Mouse (Mus musculus) retina, postnatal 7 days (tissue): ENCODE results near the gene Iqschfp.

Source experiments
- DNase-seq: peaks from one replicate; pipeline ENCODE4 v3.0.0-alpha.2; 2012; ENCODE audit warnings: low read depth, low spot score

The Iqschfp gene

GRCm38 (mm10) chr3:68434435-68434834 lies 542.4 kb downstream of the Iqschfp start:
- DNase-seq, result no peak

- DNase-seq, result no peak
These were observed 542.9 kb downstream of the Iqschfp start for GRCm38 (mm10) chr3:68434897-68435296.

- no peak for DNase-seq
These were observed 556.4 kb downstream of the Iqschfp start for GRCm38 (mm10) chr3:68448480-68448879.

- no peak for DNase-seq
These were observed 559.6 kb downstream of the Iqschfp start for GRCm38 (mm10) chr3:68451634-68452033.

GRCm38 (mm10) chr3:68453266-68453665 lies 561.2 kb downstream of the Iqschfp start:
- no peak for DNase-seq

GRCm38 (mm10) chr3:68453719-68454455 lies 561.9 kb downstream of the Iqschfp start:
- DNase-seq, result no peak

- DNase-seq, result no peak
These were observed 574.6 kb downstream of the Iqschfp start for GRCm38 (mm10) chr3:68466643-68467042.

DNA sequence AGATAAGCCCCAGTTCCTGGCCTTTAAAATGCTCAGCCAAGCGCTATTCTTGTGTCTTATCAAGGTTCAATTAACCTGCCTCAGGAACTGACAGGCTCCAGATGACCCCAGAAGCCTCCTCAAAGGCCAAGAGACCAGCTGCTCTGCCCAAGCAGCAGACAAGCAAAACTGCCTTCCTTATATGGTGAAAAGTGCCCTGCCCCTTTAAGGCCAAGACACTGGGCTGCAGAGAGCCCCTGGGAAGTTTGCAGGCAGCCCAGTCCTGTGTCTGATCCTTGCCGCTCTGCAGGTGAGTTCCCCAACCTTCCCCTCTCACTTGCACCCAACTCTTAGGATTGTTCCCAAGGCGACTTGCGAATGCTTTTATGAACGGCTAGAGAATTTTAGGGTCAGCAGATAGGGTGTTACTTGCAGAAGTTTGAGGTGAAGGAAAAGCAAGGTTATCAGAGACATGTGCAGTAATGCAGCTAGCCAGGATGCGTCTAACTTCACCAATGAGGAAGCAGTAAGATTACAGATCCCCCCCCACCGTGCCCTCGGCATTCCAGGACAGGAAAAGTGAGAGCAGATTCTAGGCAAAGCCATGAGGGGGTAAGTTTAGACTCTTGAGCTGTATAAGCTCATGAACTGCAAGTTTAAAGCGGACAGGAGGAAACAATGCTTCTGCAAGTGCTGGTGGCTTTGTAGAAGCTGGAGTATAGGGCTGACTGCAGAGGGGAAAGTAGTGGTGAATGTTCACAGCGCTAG lies 576.1 kb downstream of the Iqschfp start:
- no peak for DNase-seq

DNA sequence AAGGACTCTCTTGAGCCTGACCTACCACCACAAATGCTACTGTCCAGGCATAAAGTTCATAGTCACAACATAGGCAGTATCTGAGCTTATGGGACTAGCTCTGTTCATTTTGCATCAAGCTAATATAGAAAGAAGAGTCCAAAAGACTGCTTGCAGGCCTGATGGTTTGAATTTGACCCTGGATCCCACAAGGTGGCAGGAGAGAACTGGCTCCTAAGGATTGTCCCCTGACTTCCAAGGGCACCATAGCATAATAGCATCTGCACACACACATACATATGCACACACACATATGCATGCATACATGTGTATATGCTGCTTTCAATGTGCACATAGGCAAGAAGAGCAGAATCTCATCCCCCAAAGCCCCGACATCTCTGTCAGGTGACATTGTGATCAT lies 577.6 kb downstream of the Iqschfp start:
- DNase-seq, result no peak

DNA sequence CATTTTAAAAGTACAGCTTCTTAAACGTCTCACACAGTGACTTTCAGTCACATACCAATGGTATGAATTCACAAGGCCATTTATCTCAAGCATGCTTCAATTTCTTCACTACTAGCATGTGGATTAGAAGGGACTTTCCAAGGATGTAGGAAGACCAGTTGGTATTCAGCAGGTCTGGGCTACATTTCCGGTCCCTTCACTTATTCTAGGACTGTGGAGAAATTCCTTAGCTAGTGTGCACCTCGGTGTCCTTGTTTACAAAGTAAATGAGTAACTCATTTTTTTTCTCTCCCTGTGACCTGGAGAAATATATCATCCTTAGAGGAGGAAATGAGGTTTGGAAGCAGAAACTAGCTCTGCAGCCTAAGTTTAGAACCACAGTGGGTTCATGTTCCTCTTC lies 578.0 kb downstream of the Iqschfp start:
- DNase-seq, result no peak

- no peak for DNase-seq
These were observed 578.6 kb downstream of the Iqschfp start for GRCm38 (mm10) chr3:68470622-68471021.

- DNase-seq, result no peak
These were observed 584.3 kb downstream of the Iqschfp start for GRCm38 (mm10) chr3:68476336-68476735.

DNA sequence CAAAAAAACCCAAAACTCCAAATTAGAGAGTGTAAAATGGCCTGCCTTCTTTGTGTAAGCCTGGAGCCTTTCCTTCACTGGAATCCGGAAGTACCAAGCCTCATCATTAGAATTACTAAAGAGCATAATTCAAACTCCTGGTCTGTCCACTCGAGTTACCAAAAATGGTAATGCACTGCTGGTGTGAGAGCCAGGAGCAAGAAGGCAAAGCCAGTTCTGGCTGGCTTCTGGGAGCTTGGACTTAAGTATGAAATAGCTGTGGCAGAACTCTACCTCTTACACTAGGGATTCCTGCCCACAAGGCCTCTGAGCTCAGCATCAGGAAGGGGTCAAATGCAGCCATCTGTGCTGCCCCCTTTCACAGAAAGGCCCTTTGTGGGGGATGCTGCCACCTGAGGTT lies 585.4 kb downstream of the Iqschfp start:
- no peak for DNase-seq

GRCm38 (mm10) chr3:68479266-68479665 lies 587.2 kb downstream of the Iqschfp start:
- no peak for DNase-seq

GRCm38 (mm10) chr3:68483517-68483916 lies 591.5 kb downstream of the Iqschfp start:
- DNase-seq, result no peak

DNA sequence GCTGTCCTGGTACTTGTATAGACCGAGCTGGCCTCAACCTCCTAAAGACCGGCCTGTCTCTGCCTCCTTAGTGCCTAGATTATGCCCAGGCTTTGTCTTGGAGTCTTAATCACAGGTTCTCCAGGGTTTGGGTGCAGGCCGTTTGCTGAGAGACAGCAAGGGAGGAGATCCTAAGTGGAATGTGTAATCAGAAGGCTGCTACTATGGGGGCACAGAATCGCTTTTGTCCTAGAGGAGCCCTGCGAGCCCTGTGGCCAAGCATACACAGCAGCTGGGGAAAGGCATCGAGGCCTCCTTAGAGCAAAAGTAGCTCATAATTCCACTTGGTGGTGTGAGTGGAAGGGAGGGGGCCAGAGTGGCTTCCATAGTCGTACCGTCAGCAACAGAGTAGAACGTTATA lies 592.0 kb downstream of the Iqschfp start:
- DNase-seq, result no peak

- DNase-seq, result no peak
These were observed 592.5 kb downstream of the Iqschfp start for GRCm38 (mm10) chr3:68484561-68484960.

- DNase-seq, result no peak
These were observed 595.6 kb downstream of the Iqschfp start for GRCm38 (mm10) chr3:68487621-68488020.

- DNase-seq, result no peak
These were observed 596.3 kb downstream of the Iqschfp start for GRCm38 (mm10) chr3:68488316-68488715.

GRCm38 (mm10) chr3:68491516-68491915 lies 599.5 kb downstream of the Iqschfp start:
- DNase-seq, result no peak

DNA sequence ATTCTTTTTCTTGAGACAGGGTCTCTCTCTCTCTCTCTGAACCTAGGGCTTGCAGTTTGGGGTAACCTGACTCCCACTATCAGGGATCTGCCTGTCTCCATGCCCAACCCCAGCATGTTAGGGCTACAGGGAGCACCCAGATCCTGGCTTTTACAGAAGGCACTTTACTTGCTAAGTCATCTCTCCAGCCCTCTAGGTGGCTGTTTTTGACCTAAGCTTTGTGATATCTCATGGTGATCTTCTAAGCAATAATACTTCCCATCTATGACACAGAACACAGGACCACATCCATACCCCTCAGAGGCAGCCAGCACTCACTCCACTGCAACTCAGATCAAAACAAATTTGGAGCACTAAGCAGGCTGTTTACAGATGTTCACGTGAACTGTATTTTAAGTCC lies 600.0 kb downstream of the Iqschfp start:
- no peak for DNase-seq

GRCm38 (mm10) chr3:68492513-68492912 lies 600.5 kb downstream of the Iqschfp start:
- no peak for DNase-seq

- DNase-seq, result no peak
These were observed 601.1 kb downstream of the Iqschfp start for GRCm38 (mm10) chr3:68493170-68493585.
